Mouse (Mus musculus) stomach, postnatal 0 days (tissue): ENCODE data around the gene Elp5.

Experiments
- CTCF ChIP-seq: IDR thresholded peaks from 2 replicates; pipeline ENCODE4 v1.5.1; 2016; ENCODE audit warnings: antibody characterized with exemption, low read depth, mild to moderate bottlenecking, moderate library complexity
- EP300 ChIP-seq: optimal IDR thresholded peaks from 2 replicates; pipeline ENCODE3; 2016; ENCODE audit warnings: antibody characterized with exemption

DNA sequence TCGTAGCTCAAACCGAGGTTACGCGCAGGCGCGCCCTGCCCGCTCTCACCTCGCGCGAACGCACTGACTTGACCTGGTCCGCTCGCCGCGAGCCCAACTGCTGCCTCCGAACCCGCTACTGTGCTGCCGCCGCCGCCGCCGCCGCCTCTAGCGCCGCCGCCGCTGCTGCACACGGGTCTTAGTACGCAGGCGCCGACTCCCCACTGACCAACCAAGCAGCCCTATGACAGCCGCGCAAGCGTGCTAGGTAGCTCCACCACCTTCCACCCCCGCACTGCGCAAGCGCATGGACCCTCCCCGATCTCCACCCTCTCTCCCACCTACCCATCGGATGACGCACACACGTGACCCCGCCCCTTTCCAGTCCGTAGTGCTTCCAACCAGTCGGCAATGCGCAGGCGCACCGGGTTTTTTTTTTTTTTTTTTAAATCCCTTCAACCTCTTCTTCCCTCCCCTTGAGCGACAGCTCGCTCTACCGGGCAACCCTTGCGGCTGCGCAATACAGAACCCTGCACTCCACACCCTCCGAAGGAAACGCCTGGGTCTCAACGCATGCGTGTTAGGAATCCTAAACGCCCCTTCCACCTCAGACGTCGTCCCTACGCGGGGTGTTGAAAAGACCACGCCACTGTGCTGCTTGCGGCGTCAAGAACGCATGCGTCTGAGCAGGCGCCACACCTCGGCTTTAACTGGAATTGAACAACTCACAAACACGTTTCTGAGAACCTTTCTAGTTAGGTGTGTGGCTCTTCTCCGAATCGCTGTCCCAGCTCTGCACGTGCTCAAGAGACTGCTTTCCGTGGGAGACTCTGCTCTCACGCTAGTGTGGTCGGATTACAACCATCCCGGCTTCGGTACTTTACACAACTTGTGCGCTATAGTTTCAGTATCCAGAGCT lies 61.0 kb downstream of the Elp5 start, which contains the start of gene Eif5a:
- TF ChIP-seq EP300 (no peak), CTCF (peak; percentile 79)
